In the genomic region with DNA sequence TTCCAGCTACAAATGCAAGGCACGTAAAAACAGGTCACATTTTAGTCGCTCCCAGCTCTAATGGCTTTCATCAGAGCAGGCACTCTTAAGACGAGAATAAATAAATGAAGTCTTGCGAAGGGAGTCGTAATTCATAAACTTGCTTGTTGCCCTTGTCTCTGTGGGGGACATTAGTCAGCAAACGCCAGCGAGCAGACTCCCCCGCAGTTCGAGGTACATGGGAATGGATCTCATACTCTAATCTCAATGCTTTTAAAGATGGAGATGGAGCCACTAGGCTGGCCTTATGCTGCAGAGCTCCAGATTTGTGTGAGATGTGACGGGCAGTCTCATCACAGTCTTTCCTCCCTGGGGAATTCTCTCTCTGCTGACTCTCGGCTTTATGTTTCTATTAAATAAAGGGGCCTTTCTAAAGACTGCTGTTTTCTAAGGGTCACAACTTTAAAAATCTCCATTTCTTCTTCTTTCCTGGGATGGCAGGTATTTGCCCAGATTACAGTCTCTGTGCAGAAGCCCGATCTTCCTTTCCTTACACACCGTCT, we compare ENCODE assay signal across 15 mouse cellular contexts. TPM values are rescaled to one million over a fixed set of nuclear protein-coding genes. Genes with fewer than 3 reads are reported as not detected.
A peak's percentile ranks its signal among the peaks of the same experiment; 100 is the strongest.
DNase-seq lines count a peak whose midpoint lies in the region; ATAC-seq and TF ChIP-seq lines count a peak whose summit lies in the region.
"Had no signal": no experiment of that assay in that cellular context is flagged by ENCODE, and none has a peak within 500 bp of the region (broad histone marks: within the 10 kb centered on the region; RNA-seq: fewer than 3 reads in every experiment).

No protein-coding gene starts in this region.

- no peak overlapping the region for H3K4me3 ChIP-seq in hindbrain, postnatal 0 days (ENCODE audit: low read length)
- H3K4me3 ChIP-seq: embryonic facial prominence, embryonic 10.5 days; heart, embryonic 13.5 days; limb, embryonic 13.5 days; myocyte had no signal

- H3K4me1 ChIP-seq in hindbrain, postnatal 0 days (ENCODE audit: insufficient read depth, low read length), result peaks cover 13% of the 10 kb centered on the region
- H3K4me1 ChIP-seq: limb, embryonic 13.5 days had no signal

- no peak overlapping the region for H3K4me2 ChIP-seq in hindbrain, postnatal 0 days (ENCODE audit: low read depth, low read length)
- H3K4me2 ChIP-seq: heart, embryonic 13.5 days; limb, embryonic 13.5 days had no signal

- no peak for TF ChIP-seq CTCF in hindbrain, postnatal 0 days (IDR thresholded peaks at IDR 0.05; ENCODE audit: low read depth)

- ATAC-seq in hindbrain, postnatal 0 days, result no peak

- 0 out of 2 replicates have a peak overlapping the region, but pooled peaks have one; percentile 2 for H3K27ac ChIP-seq in hindbrain, postnatal 0 days
- H3K27ac ChIP-seq: embryonic facial prominence, embryonic 10.5 days; heart, embryonic 13.5 days; limb, embryonic 13.5 days had no signal

- H3K27me3 ChIP-seq in hindbrain, postnatal 0 days (ENCODE audit: insufficient read depth, low read length), result no peaks in the 10 kb centered on the region
- H3K27me3 ChIP-seq: heart, embryonic 13.5 days; limb, embryonic 13.5 days had no signal

- DNase-seq in kidney, postnatal 10 days, result peak; percentile 44
- DNase-seq in kidney, postnatal 36 days, result no peak
- DNase-seq in spleen, postnatal 36 days (ENCODE audit: low spot score in 2 of 2), result peak; percentile 9 to 19
- no peak for DNase-seq in spleen, adult 12 weeks (ENCODE audit: low spot score)
- peak; percentile 36 for DNase-seq in hindbrain, postnatal 0 days (ENCODE audit: low spot score)
- DNase-seq in MN1 (ENCODE audit: low spot score), result no peak
- no peak for DNase-seq in urinary bladder, postnatal 25 days (ENCODE audit: low spot score)
- DNase-seq: cerebellum, adult 11-12 months; lung, adult 18-20 months; thymus, adult 18-20 months had no signal

- H3K36me3 ChIP-seq in hindbrain, postnatal 0 days (ENCODE audit: insufficient read depth, low read length), result no peaks in the 10 kb centered on the region
- H3K36me3 ChIP-seq: embryonic facial prominence, embryonic 10.5 days; heart, embryonic 13.5 days; limb, embryonic 13.5 days had no signal

- H3K9me3 ChIP-seq in hindbrain, postnatal 0 days (ENCODE audit: low read length), result no peaks in the 10 kb centered on the region
- H3K9me3 ChIP-seq: embryonic facial prominence, embryonic 10.5 days; heart, embryonic 13.5 days; limb, embryonic 13.5 days had no signal

- WGBS in hindbrain, postnatal 0 days, result 52% methylated on average over 13 of the region's 13 CpGs

- H3K9ac ChIP-seq in hindbrain, postnatal 0 days (replicated peaks; ENCODE audit: low read length), result no peak overlapping the region
- H3K9ac ChIP-seq: heart, embryonic 13.5 days; limb, embryonic 13.5 days had no signal

RNA-seq across cellular contexts. Expression of a gene that starts 39.4 kb away (rescaled TPM):
- not detected in 2 replicates for total RNA-seq in hindbrain, postnatal 0 days (2014; rRNA removed)
- not detected in 2 replicates for polyA plus RNA-seq in hindbrain, postnatal 0 days (2015; fragmentation: Nextera tagmentation; extraction: Ambion mirVana)
- total RNA-seq: gastrocnemius, postnatal 4 days had no signal
- polyA plus RNA-seq: heart, embryonic 13.5 days; limb, embryonic 13.5 days; myocyte had no signal

Comparison
In these comparisons a context has a peak if more than half of its experiments do, and no peak if none do; other contexts are left out.
1. DNase-seq: peak in kidney, postnatal 10 days (single experiment), spleen, postnatal 36 days (2 of 2) and hindbrain, postnatal 0 days (single experiment); none in kidney, postnatal 36 days (0 of 2), spleen, adult 12 weeks (single experiment), MN1 (single experiment) and urinary bladder, postnatal 25 days (single experiment).